Mouse (Mus musculus) heart, postnatal 0 days (tissue): Measurements from ENCODE around the gene Kcnj12. TPM values are rescaled to one million over a fixed set of nuclear protein-coding genes. Genes with fewer than 3 reads are reported as not detected.

Experiments used
- ATAC-seq: fragments of 200-750 bp; cut with Nextera tagmentation; 2 replicates; pipeline ENCODE4 v1.8.0; 2017; ENCODE audit warnings: low read depth, moderate number of reproducible peaks, moderate library complexity; ENCODE audit not compliant: insufficient read depth
- DNase-seq: peaks from one replicate; pipeline ENCODE4 v3.0.0-alpha.2; 2016; ENCODE audit warnings: low spot score
- H3K27ac ChIP-seq: fragments of 300-500 bp; sonication (generic); 2 replicates; pipeline ENCODE4 v1.5.1; 2014; ENCODE audit warnings: low read depth, mild to moderate bottlenecking
- H3K27me3 ChIP-seq: fragments of 300-500 bp; sonication (generic); 2 replicates; pipeline ENCODE4 v1.6.1; 2014; ENCODE audit warnings: low read length, mixed read lengths; ENCODE audit not compliant: control insufficient read depth, insufficient read depth
- H3K36me3 ChIP-seq: fragments of 300-500 bp; sonication (generic); replicated peaks from 2 replicates; pipeline ENCODE4 v1.6.1; 2014; ENCODE audit warnings: low read length, mixed read lengths; ENCODE audit not compliant: control insufficient read depth, insufficient read depth
- H3K4me1 ChIP-seq: fragments of 300-500 bp; sonication (generic); 2 replicates; pipeline ENCODE4 v1.6.1; 2014; ENCODE audit warnings: antibody characterized with exemption; ENCODE audit not compliant: control insufficient read depth, insufficient read depth
- H3K4me2 ChIP-seq: fragments of 300-500 bp; sonication (generic); 2 replicates; pipeline ENCODE4 v1.6.1; 2014; ENCODE audit warnings: low read depth, mild to moderate bottlenecking, low read length, moderate library complexity
- H3K4me3 ChIP-seq: fragments of 300-500 bp; sonication (generic); 2 replicates; pipeline ENCODE4 v1.5.1; 2014; ENCODE audit warnings: low read depth, low read length
- H3K9ac ChIP-seq: fragments of 300-500 bp; sonication (generic); replicated peaks from 2 replicates; pipeline ENCODE4 v1.6.1; 2014; ENCODE audit warnings: low read depth, low read length, mixed read lengths
- H3K9me3 ChIP-seq: fragments of 300-500 bp; sonication (generic); replicated peaks from 2 replicates; pipeline ENCODE4 v1.6.1; 2016; ENCODE audit warnings: low read length; ENCODE audit not compliant: control insufficient read depth
- CTCF ChIP-seq: IDR thresholded peaks from 2 replicates; pipeline ENCODE4 v1.5.1; 2016; ENCODE audit warnings: antibody characterized with exemption, control low read depth, low read depth
- EP300 ChIP-seq: IDR thresholded peaks from 2 replicates; pipeline ENCODE4 v1.6.1; 2016; ENCODE audit warnings: antibody characterized with exemption, low read depth
- WGBS: fragments of 180-500 bp; shearing (Covaris S2); extraction: QIAGEN DNeasy Blood & Tissue Kit; methylation state at CpG from one replicate; pipeline ENCODE4 v1.1.7; 2014; 5-methylcytosine and 5-hydroxymethylcytosine counted together
- polyA plus RNA-seq: library from polyadenylated mRNA; unstranded; fragments of >200 nt; fragmentation: Nextera tagmentation; extraction: Ambion mirVana; gene quantifications from 2 replicates; pipeline ENCODE4 v1.2.1, GENCODE M21; 2015
- total RNA-seq: library from RNA; depleted of rRNA; stranded (reverse); fragments of >200 nt; gene quantifications from 2 replicates; pipeline ENCODE4 v1.2.3, GENCODE M21; 2014; ENCODE audit warnings: low replicate concordance

Gene Kcnj12
- total and polyA plus RNA-seq, 2 experiments from 2014 or later: 10.8 to 69.3 TPM

DNA sequence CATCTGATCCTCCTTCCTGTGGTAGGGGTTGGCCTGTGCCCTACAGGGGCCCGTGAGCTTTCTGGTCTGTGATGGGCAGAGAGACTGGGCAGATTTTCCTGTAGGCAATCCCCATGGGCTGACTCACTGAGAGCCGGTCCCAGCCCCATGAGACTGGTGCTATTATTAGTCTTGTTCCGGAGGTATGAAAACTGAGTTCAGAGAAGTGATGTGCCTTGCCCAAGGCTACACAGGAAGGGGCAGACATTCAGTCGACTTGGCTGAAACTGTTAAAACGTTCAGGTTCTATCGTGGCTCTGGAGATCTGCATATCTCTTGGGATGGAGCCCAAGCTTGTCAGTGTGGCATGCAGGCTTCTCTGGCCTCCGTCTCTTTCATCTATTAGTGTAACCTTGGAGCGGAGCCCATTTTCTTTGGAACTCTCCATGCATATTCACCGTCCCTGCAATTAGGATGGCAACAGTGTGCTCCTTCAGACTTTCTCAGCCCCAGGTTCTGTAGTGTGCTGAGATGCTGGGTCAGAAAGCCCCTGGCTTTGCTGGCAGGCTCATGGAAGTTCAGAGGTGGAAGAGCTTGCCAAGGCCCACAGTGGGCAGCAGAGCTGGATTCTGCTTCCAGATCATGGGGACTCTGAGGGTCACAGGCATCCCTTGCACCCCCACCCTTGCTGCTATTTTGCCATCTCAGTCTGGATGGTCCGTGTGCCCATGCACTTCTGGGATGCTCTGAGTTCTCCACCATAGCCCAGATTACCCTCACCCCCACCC is 37.5 kb downstream of the Kcnj12 start:
- no peak overlapping the region for H3K4me3 ChIP-seq
- WGBS: 18% methylated on average over 10 of the region's 10 CpGs
- H3K9me3 ChIP-seq: no peaks in the 10 kb centered on the region
- DNase-seq: peak; percentile 55
- H3K9ac ChIP-seq: no peak overlapping the region
- ATAC-seq: peak; percentile 78
- H3K4me2 ChIP-seq: peak overlapping the region; percentile 16; the same call in 1 of the 2 replicates
- no peaks in the 10 kb centered on the region for H3K36me3 ChIP-seq
- H3K27me3 ChIP-seq: no peaks in the 10 kb centered on the region
- peak overlapping the region; percentile 77 for H3K27ac ChIP-seq
- TF ChIP-seq EP300 (no peak), CTCF (no peak)
- H3K4me1 ChIP-seq: peaks cover 33% of the 10 kb centered on the region; the same call in 1 of the 2 replicates

DNA sequence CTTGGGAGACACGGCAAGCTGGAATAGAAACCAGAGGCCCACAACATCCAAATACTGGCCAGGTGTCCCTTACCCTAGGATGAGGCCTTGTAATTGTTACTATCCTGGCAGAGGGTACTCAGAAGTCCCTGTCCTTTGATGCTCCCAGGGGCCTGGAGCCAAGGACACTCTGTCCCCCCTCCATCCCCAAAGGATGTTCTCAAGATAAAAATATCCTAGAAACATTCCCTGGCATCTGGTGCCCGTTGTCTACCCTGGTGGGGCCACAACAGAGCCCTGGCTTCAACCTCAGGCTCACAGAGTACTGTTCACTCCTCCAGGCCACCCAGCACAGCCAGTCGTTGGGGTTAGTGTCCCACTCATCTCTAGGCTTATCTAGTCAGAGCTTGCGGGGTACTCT is 38.3 kb downstream of the Kcnj12 start:
- no peak overlapping the region for H3K9ac ChIP-seq
- H3K27ac ChIP-seq: peak overlapping the region; percentile 77
- H3K27me3 ChIP-seq: no peaks in the 10 kb centered on the region
- H3K4me1 ChIP-seq: peaks cover 33% of the 10 kb centered on the region; the same call in 1 of the 2 replicates
- H3K4me2 ChIP-seq: no peak overlapping the region
- DNase-seq (no peak), ATAC-seq (0 out of 2 replicates have a peak, but pooled peaks have one; percentile 31)
- no peak overlapping the region for H3K4me3 ChIP-seq
- no peaks in the 10 kb centered on the region for H3K36me3 ChIP-seq
- 40% methylated on average over 4 of the region's 4 CpGs for WGBS
- H3K9me3 ChIP-seq: no peaks in the 10 kb centered on the region
- TF ChIP-seq EP300: no peak
- no peak for TF ChIP-seq CTCF

DNA sequence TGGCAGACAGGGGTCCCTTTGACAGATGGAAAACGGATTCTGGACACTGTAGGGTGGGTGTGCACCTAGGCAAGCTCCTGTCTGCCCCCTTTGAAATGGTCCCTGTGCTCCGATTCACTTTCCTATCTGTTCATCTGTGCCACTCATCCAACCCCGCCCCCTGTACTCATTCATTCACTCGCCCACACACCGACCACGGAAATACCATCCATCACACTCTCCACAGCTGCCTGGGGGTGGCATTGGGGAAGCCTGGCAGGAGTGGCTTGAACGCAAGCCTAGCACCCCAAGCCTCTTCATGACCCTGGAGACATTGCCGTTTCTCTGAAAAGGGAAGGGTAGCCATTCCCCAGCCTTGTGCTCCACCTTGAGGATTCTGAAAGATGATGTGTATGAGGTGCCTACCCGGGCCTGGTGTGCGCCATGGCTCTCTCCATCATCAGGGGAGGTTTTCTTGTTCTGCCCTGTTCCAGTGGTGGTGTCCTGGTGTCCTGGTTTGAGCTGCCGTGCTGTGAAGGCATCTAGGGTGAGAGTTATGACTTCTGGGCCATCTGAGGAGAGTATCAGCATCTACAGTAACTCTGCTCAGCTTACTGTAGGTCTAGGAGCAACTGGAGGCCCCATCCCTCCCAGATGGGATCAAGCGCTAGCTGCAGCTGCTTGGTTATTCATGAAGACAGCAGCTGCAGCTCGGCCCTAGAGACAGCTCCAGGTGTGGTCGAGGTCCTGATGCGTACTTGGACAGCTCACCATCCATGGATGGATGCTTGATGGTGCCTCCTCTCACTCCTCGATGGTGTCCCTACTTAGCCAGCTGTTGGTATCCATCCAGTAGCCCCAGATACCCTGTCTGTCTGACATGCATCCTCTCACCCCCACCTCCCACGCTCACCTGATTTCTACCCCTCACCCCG is 40.4 kb downstream of the Kcnj12 start:
- ATAC-seq (no peak), DNase-seq (no peak)
- no peak overlapping the region for H3K27ac ChIP-seq
- no peak overlapping the region for H3K9ac ChIP-seq
- 79% methylated on average over 18 of the region's 18 CpGs for WGBS
- no peaks in the 10 kb centered on the region for H3K9me3 ChIP-seq
- H3K4me3 ChIP-seq: no peak overlapping the region
- H3K4me2 ChIP-seq: no peak overlapping the region
- H3K27me3 ChIP-seq: no peaks in the 10 kb centered on the region
- H3K4me1 ChIP-seq: peaks cover 33% of the 10 kb centered on the region; the same call in 1 of the 2 replicates
- H3K36me3 ChIP-seq: no peaks in the 10 kb centered on the region
- TF ChIP-seq CTCF: no peak
- no peak for TF ChIP-seq EP300

DNA sequence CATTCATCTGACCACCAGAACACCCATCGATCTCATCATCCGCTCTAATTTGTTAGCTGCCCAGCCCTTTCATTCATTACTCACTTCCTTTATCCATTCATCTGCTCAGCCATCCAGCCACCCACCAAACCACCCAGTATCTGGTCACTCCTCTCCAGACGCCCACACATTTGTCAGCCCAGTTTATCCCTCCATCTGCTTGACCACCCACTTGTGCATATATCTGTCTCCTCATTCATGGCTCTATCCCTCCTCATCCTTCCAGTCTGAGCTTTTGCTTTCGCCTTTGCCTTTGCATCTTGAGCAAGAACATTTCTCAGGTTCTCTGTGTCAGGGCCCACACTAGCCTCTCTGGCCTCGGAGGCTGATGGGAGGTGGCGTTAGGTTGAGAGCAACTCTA is 41.1 kb downstream of the Kcnj12 start:
- Histone ChIP-seq H3K36me3 (no peaks in the 10 kb centered on the region), H3K27ac (no peak overlapping the region), H3K4me3 (no peak overlapping the region), H3K4me1 (peaks cover 33% of the 10 kb centered on the region; the same call in 1 of the 2 replicates), H3K27me3 (no peaks in the 10 kb centered on the region), H3K9ac (no peak overlapping the region), H3K9me3 (no peaks in the 10 kb centered on the region), H3K4me2 (no peak overlapping the region)
- ATAC-seq (no peak), DNase-seq (no peak)
- WGBS: 86% methylated on average over 6 of the region's 6 CpGs
- TF ChIP-seq EP300 (no peak), CTCF (no peak)

DNA sequence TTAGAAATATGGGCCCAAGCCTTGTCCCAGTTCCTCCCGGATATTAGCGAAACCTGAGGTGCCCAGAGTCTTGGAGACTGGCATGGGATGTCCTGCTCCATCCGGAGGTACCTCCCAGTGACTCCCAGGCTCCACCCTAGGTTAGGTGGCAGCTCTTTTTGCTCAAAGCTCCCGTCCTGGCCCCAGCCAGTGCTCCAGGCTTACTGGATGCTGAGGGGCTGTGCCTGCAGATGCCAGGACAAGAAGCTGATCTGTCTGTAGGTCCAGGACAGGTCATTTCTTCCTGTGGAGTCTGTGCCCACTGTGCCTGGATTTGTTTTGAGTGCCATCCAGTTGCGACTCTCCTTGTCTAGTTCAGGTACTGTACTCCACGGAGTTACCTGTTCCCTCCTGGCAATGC is 43.3 kb downstream of the Kcnj12 start:
- no peak for TF ChIP-seq EP300
- no peak for TF ChIP-seq CTCF
- H3K4me2 ChIP-seq: no peak overlapping the region
- H3K4me1 ChIP-seq: peaks cover 23% of the 10 kb centered on the region; the same call in 1 of the 2 replicates
- H3K9me3 ChIP-seq: no peaks in the 10 kb centered on the region
- H3K4me3 ChIP-seq: no peak overlapping the region
- H3K9ac ChIP-seq: no peak overlapping the region
- DNase-seq (no peak), ATAC-seq (no peak)
- H3K27ac ChIP-seq: no peak overlapping the region
- WGBS: 89% methylated on average over 6 of the region's 6 CpGs
- peaks cover 7% of the 10 kb centered on the region; the same call in 1 of the 2 replicates for H3K36me3 ChIP-seq
- no peaks in the 10 kb centered on the region for H3K27me3 ChIP-seq
